Mouse (Mus musculus): ENCODE measurements around the gene Usp6nl. TPM values are rescaled to one million over a fixed set of nuclear protein-coding genes. Genes with fewer than 3 reads are reported as not detected.

Gene Usp6nl
- polyA plus RNA-seq, 1 experiment from 2014 or later, result 11.8 TPM

DNA sequence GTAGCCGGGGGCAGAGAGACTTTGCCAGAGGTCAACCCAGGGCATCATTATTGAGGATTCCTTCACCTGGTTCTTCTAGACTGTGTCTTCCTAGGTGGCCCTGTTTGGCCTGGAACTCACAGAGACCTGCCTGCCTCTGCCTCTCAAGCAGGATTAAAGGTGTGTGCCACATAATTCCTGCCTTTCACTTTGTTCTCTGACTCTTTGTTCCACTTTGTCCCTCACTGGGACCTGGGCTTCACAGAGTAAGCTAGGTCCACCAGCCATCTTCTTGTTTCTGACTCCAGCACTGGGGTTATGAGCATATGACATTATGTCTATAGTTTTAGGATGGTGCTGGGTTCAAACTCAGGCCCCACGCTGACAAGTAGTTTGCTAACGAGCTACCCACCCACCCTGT lies 144.9 kb downstream of the Usp6nl start:
- Histone ChIP-seq H3K36me3 (no peaks in the 10 kb centered on the region), H3K4me2 (replicated peaks) (no peak overlapping the region), H3K9ac (no peak overlapping the region), H3K27me3 (replicated peaks) (no peaks in the 10 kb centered on the region), H3K27ac (no peak overlapping the region), H3K4me1 (replicated peaks) (peaks cover 4% of the 10 kb centered on the region; the same call in 1 of the 2 replicates), H3K9me3 (no peaks in the 10 kb centered on the region), H3K4me3 (replicated peaks) (no peak overlapping the region)
- WGBS, result 90% methylated on average over 3 of the region's 3 CpGs
- ATAC-seq, result no peak

DNA sequence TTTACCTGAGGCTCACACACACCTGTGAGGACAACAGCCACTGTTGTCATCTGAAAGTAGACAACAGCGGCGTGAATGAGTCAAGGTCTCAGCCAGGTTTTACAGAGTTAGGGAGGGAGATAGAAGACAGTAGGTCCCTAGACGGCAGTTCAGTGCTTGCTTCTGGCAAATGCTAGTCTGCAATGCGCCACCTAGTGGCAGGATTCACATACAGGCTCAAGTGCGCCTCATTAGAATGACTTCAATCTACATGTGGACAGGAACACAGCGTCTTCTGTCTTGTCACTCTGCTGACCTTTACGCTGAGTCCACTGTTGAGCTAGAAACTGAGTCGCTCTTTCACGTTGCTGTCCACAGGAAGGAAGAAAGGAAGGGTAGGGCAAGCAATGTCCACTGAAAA lies 146.7 kb downstream of the Usp6nl start:
- Histone ChIP-seq H3K4me2 (replicated peaks) (no peak overlapping the region), H3K27me3 (replicated peaks) (no peaks in the 10 kb centered on the region), H3K4me1 (replicated peaks) (peaks cover 4% of the 10 kb centered on the region; the same call in 1 of the 2 replicates), H3K9ac (no peak overlapping the region), H3K4me3 (replicated peaks) (no peak overlapping the region), H3K27ac (no peak overlapping the region), H3K9me3 (no peaks in the 10 kb centered on the region), H3K36me3 (no peaks in the 10 kb centered on the region)
- ATAC-seq, result 0 out of 2 replicates have a peak, but pooled peaks have one; percentile 22
- WGBS, result 29% methylated on average over 9 of the region's 9 CpGs

DNA sequence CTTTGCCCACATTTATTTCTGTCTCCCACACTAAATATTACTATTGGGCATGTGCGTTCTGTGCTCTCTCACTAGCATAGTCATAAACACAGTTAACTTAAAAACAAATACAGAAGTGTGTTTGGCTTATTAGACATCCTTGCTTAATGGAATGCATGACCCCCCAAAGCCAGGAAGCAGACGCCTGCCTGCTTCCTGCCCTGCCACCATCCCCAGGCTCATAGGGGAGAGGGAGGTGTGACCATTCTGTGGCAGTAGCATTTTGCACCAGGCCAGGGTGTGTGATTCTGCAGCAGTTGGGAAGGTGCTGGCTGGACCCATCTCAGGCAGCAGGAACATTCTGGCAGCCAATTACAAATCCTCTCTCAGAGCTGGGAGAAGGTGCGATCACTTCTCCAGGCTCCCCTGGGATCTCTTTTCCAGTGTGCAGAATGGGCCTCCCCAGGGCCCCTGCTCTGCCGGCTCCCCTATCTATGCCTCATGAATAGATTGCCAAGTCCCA lies 148.7 kb downstream of the Usp6nl start:
- no peaks in the 10 kb centered on the region for H3K36me3 ChIP-seq
- WGBS, result 34% methylated on average over 4 of the region's 4 CpGs
- H3K4me3 ChIP-seq (replicated peaks), result no peak overlapping the region
- no peak overlapping the region for H3K4me2 ChIP-seq (replicated peaks)
- no peaks in the 10 kb centered on the region for H3K9me3 ChIP-seq
- H3K4me1 ChIP-seq (replicated peaks), result peaks cover 4% of the 10 kb centered on the region; the same call in 1 of the 2 replicates
- H3K27ac ChIP-seq, result no peak overlapping the region
- peak; percentile 35; the same call in 1 of the 2 replicates for ATAC-seq
- H3K27me3 ChIP-seq (replicated peaks), result no peaks in the 10 kb centered on the region
- no peak overlapping the region for H3K9ac ChIP-seq

DNA sequence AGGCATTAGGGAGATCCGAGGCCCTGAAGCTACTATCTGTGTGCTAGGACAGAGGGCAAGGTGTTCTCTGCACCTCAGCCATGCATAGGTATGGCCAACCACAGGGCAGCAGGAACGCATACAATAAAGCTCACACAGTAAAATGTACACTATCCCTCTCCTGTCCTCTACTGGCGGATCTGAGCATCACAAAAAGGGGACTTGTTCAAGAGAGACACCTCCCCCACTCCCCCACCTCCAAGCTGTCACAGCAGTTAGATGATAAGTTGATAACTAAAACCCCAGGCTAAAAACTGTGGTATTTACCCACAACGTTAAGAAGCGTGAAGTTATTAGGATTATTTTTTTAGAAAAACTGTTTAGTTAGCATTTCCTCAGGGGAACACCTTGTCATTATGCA lies 151.4 kb downstream of the Usp6nl start:
- Histone ChIP-seq H3K36me3 (no peaks in the 10 kb centered on the region), H3K9ac (no peak overlapping the region), H3K27me3 (replicated peaks) (no peaks in the 10 kb centered on the region), H3K27ac (no peak overlapping the region), H3K9me3 (no peaks in the 10 kb centered on the region), H3K4me3 (replicated peaks) (no peak overlapping the region), H3K4me1 (replicated peaks) (peaks cover 8% of the 10 kb centered on the region; the same call in 1 of the 2 replicates), H3K4me2 (replicated peaks) (no peak overlapping the region)
- no peak for ATAC-seq
- 79% methylated on average over 5 of the region's 5 CpGs for WGBS

DNA sequence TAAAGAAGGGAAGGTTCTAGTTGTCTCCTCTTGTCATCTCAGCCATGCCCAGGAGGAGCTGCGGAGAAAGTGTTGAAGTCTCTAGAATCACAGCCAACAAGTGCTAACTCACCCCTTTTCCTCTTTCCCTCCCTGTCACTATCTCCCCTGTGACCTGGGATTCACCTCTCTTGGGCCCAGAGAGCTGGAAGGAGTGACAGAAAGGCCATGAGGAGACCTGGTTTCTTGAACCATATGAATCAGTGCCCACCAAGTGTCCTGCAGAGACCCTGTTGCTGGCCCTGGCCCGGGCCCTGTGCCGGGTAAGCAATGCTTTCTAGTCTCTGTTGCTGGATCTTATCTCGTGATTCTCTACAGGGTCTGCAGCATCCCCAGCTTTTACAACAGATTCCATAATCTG lies 155.4 kb downstream of the Usp6nl start:
- no peaks in the 10 kb centered on the region for H3K36me3 ChIP-seq
- no peak for ATAC-seq
- H3K4me1 ChIP-seq (replicated peaks), result peaks cover 12% of the 10 kb centered on the region; the same call in 1 of the 2 replicates
- no peak overlapping the region for H3K4me2 ChIP-seq (replicated peaks)
- no peak overlapping the region for H3K4me3 ChIP-seq (replicated peaks)
- no peak overlapping the region for H3K9ac ChIP-seq
- H3K27me3 ChIP-seq (replicated peaks), result no peaks in the 10 kb centered on the region
- H3K27ac ChIP-seq, result no peak overlapping the region
- 77% methylated on average over 4 of the region's 4 CpGs for WGBS
- no peaks in the 10 kb centered on the region for H3K9me3 ChIP-seq

DNA sequence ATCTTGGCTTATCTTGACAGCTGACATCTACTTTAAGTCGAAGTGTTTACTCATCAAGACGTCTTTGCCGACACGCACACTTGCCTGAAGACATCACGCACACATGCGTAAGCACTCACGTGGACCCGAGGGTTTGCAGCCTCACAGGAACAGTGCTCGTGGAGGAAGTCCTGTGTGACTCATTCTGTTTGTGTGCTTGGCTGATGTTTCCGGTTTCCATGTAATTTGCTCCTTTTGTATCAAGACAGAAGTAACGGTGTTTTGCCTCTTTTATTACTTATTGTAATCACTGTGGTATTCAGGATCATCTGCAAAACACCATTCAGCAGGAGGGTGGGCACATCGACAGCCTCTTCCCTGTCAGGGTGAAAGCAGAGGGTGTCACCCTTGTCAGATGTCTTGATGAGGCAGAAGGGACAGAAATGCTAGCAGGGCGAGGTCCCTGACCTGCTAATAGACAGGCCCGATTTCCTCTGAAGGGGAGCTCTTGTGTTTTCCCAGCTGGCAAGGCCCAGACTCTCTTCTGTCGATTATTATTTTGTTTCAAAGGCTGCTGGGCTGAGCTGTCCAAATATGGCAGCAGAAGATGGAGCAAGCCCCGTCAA lies 156.0 kb downstream of the Usp6nl start:
- Histone ChIP-seq H3K4me2 (replicated peaks) (0 out of 2 replicates have a peak overlapping the region, but pooled peaks have one; percentile 9), H3K9me3 (no peaks in the 10 kb centered on the region), H3K9ac (no peak overlapping the region), H3K36me3 (no peaks in the 10 kb centered on the region), H3K27ac (peak overlapping the region; percentile 70), H3K4me1 (replicated peaks) (peaks cover 14% of the 10 kb centered on the region; the same call in 1 of the 2 replicates), H3K4me3 (replicated peaks) (no peak overlapping the region), H3K27me3 (replicated peaks) (no peaks in the 10 kb centered on the region)
- ATAC-seq, result peak; percentile 65
- 51% methylated on average over 16 of the region's 16 CpGs for WGBS

DNA sequence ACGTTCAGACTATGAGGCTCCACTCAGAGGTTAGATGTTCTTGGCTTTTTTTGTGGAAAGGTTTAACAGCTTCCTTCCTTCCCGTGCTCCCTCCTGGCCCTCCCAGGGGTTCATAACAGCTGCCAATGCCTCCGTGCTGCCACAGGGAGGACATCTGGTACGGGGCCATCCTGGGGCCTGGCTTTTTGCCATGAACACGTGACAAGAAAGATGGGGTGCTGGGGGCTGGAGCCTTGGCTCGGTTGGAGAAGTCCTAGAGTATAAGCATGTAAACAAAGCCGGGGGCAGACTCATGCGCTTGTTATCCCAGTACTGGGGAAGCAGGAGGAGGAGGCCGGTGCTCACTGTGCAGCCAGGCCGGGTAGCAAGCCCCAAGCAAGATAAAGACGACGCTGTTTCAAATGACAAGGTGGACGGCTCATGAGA lies 156.5 kb downstream of the Usp6nl start:
- ATAC-seq, result peak; percentile 77
- no peaks in the 10 kb centered on the region for H3K9me3 ChIP-seq
- peaks cover 19% of the 10 kb centered on the region; the same call in 1 of the 2 replicates for H3K4me1 ChIP-seq (replicated peaks)
- H3K27ac ChIP-seq, result peak overlapping the region; percentile 70
- 0 out of 2 replicates have a peak overlapping the region, but pooled peaks have one; percentile 9 for H3K4me2 ChIP-seq (replicated peaks)
- 22% methylated on average over 13 of the region's 13 CpGs for WGBS
- no peaks in the 10 kb centered on the region for H3K36me3 ChIP-seq
- H3K27me3 ChIP-seq (replicated peaks), result no peaks in the 10 kb centered on the region
- no peak overlapping the region for H3K9ac ChIP-seq
- H3K4me3 ChIP-seq (replicated peaks), result no peak overlapping the region

DNA sequence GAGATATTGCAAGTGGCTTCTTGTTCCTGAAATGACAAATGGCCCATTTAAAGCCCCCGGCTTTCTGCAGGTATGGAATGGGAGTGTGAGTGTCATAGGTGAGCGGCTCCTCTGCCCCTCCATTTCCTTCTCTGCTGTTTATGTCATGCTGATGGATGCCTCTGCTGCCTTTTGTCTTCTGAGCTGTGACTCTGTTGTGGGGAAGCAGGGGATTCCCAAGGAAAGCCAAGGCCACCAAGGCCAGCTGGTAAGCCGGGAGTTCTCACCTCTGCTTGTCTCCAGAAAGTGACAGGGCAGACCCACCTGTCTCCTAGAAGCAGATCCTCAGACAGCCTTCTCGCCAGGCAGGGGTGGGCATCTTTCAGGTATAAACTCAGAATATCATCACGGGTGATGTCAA lies 157.2 kb downstream of the Usp6nl start:
- peaks cover 20% of the 10 kb centered on the region; the same call in 1 of the 2 replicates for H3K4me1 ChIP-seq (replicated peaks)
- no peaks in the 10 kb centered on the region for H3K36me3 ChIP-seq
- H3K4me2 ChIP-seq (replicated peaks), result no peak overlapping the region
- no peak for ATAC-seq
- H3K9me3 ChIP-seq, result no peaks in the 10 kb centered on the region
- WGBS, result 59% methylated on average over 5 of the region's 5 CpGs
- H3K27ac ChIP-seq, result 0 out of 2 replicates have a peak overlapping the region, but pooled peaks have one; percentile 7
- no peak overlapping the region for H3K9ac ChIP-seq
- no peaks in the 10 kb centered on the region for H3K27me3 ChIP-seq (replicated peaks)
- no peak overlapping the region for H3K4me3 ChIP-seq (replicated peaks)

DNA sequence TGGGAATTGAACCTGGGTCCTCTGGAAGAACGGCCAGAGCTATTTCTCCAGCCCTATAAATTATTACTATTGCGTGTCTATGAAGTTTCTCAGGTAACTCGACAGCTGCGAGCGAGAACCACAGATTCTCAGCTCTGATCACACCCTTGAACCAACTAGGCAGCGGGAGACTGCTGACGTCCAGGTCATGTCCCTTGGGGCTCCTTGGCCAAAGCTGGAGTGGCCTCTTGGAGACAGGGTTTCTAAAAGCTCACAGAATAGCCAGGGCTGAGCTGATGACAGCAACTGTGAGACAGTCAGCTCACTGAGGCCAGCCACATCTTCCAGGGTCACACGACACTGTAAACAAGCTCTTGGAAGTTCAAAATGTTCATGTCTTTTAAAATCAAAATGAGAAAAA lies 159.5 kb downstream of the Usp6nl start:
- no peak overlapping the region for H3K9ac ChIP-seq
- no peak overlapping the region for H3K27ac ChIP-seq
- WGBS, result 90% methylated on average over 8 of the region's 8 CpGs
- no peak overlapping the region for H3K4me2 ChIP-seq (replicated peaks)
- ATAC-seq, result no peak
- no peaks in the 10 kb centered on the region for H3K27me3 ChIP-seq (replicated peaks)
- no peaks in the 10 kb centered on the region for H3K36me3 ChIP-seq
- peaks cover 20% of the 10 kb centered on the region; the same call in 1 of the 2 replicates for H3K4me1 ChIP-seq (replicated peaks)
- no peak overlapping the region for H3K4me3 ChIP-seq (replicated peaks)
- H3K9me3 ChIP-seq, result no peaks in the 10 kb centered on the region

DNA sequence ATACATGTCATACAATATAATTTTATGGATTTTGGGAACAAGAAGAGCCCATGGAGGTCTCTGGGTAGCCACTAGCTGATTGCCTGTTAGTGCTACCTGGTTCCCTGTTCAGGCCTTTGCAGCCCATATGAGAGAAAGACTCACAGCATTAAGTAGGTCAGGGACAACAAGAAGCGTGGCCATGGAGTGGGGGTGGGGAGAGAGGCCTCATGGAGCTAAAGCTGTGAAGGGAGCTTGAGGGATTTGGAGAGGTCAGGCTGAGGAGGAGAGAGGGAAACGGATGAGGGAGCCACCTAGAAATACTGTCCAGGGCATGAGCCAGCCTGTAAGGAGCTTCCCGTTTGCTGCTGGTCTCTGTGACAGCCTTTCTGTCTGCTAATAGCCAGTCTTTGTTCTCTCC lies 159.9 kb downstream of the Usp6nl start:
- no peak for ATAC-seq
- Histone ChIP-seq H3K4me2 (replicated peaks) (no peak overlapping the region), H3K4me3 (replicated peaks) (no peak overlapping the region), H3K36me3 (no peaks in the 10 kb centered on the region), H3K27ac (no peak overlapping the region), H3K4me1 (replicated peaks) (peaks cover 20% of the 10 kb centered on the region; the same call in 1 of the 2 replicates), H3K9me3 (no peaks in the 10 kb centered on the region), H3K27me3 (replicated peaks) (no peaks in the 10 kb centered on the region), H3K9ac (no peak overlapping the region)
- WGBS, result 61% methylated on average over 3 of the region's 3 CpGs

DNA sequence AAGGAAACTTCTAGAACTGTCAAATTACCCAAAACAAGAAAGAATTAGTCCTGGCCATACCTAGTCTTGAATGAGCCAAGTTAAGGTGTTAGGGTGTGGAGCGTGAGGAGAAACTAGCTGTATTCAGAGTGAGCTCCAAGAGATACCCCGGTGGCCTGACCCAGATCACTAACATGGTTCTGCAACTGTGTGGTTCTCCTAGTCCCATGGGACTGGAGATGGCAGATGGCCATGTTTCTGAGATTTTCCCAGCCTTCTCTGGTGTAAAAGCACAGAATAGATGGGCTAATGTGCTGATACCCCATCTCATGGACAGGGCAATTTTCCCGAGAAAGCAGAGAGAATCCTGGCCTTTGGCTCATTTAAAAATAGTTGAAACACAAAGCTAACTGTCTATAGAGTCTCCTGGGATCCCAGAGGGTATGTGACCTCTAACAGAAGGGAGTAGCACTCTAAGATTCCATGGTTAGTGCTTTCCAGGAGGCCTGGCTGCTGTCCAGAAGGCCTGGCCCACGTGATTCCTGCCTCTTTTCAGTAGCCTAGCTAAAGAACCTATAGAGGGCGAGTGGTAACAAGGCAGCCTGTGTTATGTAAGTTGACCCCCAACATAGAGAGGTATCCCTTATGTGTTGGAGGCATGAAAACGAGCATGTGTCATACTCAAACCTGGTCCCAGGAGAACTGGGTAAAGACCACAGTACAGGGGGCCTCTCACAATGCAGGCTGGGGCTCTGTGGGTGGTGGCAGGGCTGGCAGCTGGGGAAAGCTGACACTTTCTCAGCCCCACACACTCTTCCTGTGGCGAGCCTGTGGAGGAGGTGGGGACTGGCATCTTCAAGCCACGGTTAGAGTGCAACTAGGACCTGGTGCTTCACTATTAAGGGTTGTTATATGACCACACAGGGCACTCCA lies 160.9 kb downstream of the Usp6nl start:
- H3K4me2 ChIP-seq (replicated peaks), result no peak overlapping the region
- H3K4me1 ChIP-seq (replicated peaks), result peaks cover 20% of the 10 kb centered on the region; the same call in 1 of the 2 replicates
- no peaks in the 10 kb centered on the region for H3K9me3 ChIP-seq
- no peak overlapping the region for H3K27ac ChIP-seq
- H3K9ac ChIP-seq, result no peak overlapping the region
- WGBS, result 37% methylated on average over 8 of the region's 8 CpGs
- no peak overlapping the region for H3K4me3 ChIP-seq (replicated peaks)
- no peaks in the 10 kb centered on the region for H3K36me3 ChIP-seq
- peak; percentile 59 for ATAC-seq
- no peaks in the 10 kb centered on the region for H3K27me3 ChIP-seq (replicated peaks)

DNA sequence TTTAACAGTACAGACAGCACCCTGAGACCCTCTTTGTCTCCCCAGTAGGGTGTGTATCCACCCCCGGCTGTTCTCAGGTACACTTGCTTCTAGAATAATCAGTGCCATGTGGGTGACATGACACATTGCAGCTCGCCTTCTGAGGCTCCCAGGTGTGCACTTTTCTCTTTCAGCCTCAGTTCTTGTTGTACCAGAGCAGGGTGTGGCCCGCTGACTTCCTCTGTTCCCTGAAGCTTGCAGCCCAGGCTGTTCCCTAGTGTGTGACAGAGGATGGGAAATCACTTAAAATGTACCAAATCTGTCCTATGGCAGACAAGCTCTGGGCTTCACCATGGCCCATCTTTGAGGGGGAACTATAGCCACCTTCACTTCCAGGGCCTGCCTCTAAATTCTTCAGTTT lies 161.7 kb downstream of the Usp6nl start:
- no peak overlapping the region for H3K27ac ChIP-seq
- H3K9me3 ChIP-seq, result no peaks in the 10 kb centered on the region
- WGBS, result 81% methylated on average over 3 of the region's 3 CpGs
- peaks cover 14% of the 10 kb centered on the region; the same call in 1 of the 2 replicates for H3K4me1 ChIP-seq (replicated peaks)
- H3K27me3 ChIP-seq (replicated peaks), result no peaks in the 10 kb centered on the region
- ATAC-seq, result no peak
- no peak overlapping the region for H3K4me2 ChIP-seq (replicated peaks)
- H3K4me3 ChIP-seq (replicated peaks), result no peak overlapping the region
- H3K9ac ChIP-seq, result no peak overlapping the region
- H3K36me3 ChIP-seq, result no peaks in the 10 kb centered on the region
